Mouse (Mus musculus): ENCODE results near the gene Gm21866.
"Not testable (repeated sequence)": the region's sequence is repeated elsewhere in the genome, so short reads cannot be mapped to it uniquely, and the experiment has no call there.

The Gm21866 gene

GRCm38 (mm10) chrY:13465479-13465878, at the start of gene Gm21866:
TSS of gene Gm21866 (minus strand) at chrY:13465579.
- DNase-seq: not testable (repeated sequence)

GRCm38 (mm10) chrY:13493726-13494125, 28.3 kb upstream of the Gm21866 start, which contains the start of gene Gm20773:
TSS of gene Gm20773 (plus strand) at chrY:13494026.
- DNase-seq: not testable (repeated sequence)
